Mouse (Mus musculus) lung, postnatal 36 days (tissue): ENCODE measurements around the gene Slc9a9.

Source experiments
- DNase-seq: peaks from one replicate; pipeline ENCODE4 v3.0.0; 2022; ENCODE audit warnings: mixed read lengths

Slc9a9 gene

GRCm38 (mm10) chr9:95086109-95086821 lies 416.6 kb downstream of the Slc9a9 start:
- DNase-seq, result peak; percentile 6

DNA sequence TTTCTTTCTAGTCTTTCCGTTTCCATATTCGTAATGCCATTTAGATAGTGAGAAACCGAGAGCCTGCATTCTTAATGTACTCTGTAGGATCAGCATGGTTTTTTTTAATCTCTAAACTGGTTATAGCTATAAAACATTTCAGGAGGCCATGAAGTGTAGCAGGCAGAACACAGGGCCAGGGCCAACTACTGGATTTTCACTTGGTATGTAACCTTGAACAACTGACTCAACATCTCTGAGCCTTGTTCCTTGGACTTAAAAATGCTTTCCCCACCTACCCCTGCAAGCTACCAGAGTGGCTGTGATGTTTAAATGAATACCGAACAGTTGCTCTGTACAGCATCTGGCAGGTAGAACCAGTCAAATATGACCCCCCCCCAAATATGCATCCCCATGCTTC lies 418.5 kb downstream of the Slc9a9 start:
- no peak for DNase-seq

- DNase-seq, result peak; percentile 50
Observed at GRCm38 (mm10) chr9:95089050-95089449, 419.3 kb downstream of the Slc9a9 start.

DNA sequence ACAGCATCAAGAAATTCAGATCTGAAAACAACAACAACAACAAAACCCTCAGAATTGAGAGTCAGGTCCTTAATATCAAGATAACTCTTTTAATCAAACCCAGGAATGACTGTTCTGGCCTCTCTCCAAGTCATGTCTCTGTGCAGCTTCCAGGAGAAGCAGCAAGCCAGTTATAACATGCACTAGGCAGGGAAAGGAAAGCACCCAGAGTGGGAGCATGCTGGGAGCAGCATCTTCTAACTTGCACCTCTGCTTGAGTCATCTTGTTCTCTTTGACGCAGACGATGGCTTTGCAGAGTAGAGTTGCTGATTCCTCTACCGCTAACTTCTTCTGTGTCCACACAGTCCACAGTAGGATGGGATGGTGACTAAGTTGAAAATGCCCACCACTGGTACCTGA lies 426.8 kb downstream of the Slc9a9 start:
- DNase-seq, result no peak

DNA sequence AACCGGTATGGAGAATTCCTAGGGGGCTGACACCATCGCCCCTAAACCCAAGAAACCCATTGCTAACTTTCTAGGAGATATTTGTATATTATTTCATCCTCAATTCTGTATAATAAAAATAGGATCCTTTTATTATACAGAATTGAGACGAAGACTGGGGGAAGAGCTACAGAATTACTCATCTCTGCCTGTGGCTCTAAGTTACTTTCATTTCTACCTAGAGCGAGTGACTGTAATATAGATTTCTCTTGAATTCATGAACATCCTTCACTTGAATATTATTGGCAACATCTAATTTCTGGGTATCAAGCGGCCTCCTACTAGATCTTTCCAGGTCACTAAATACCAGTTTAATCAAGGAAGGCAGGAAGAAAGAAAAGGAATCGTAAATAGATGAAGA lies 436.1 kb downstream of the Slc9a9 start:
- DNase-seq, result no peak

GRCm38 (mm10) chr9:95109799-95110198 lies 440.1 kb downstream of the Slc9a9 start:
- DNase-seq, result no peak

DNA sequence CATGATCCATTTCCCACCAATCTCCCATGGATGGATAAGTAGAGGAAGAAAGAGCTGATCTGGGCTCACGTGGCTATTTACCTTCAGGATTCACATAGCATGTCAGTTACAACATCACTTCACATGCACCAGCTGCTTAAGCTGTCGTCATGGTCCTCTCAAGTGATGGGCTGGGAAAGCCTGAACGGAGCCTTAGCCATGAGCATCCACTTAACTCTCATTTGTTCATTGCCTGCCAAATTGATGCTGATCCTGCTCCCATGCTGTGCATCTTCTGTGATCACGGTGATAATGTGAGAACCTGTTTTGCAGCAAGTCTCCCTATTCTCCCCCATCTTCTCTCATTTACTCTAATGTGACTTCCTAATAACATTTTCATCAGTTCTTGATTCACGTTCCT lies 441.1 kb downstream of the Slc9a9 start:
- no peak for DNase-seq

DNA sequence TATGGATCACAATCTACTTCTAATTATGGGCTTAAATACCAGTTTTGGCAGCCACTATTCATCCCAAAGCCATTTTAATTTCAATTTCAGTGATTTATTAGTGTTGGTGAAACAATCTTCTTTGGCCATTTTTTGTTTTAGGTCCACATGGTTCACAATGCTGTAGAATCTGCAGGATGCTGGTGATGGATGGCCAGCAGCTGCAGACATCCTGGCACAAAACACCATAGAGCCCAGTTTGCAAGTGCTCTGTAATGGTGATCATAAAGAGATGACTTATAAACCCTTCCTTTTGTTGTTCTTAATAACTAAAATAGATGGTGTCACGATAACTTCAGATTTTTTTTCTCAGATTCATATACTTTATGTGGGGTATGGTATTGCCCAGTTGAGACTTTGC lies 442.0 kb downstream of the Slc9a9 start:
- no peak for DNase-seq

DNA sequence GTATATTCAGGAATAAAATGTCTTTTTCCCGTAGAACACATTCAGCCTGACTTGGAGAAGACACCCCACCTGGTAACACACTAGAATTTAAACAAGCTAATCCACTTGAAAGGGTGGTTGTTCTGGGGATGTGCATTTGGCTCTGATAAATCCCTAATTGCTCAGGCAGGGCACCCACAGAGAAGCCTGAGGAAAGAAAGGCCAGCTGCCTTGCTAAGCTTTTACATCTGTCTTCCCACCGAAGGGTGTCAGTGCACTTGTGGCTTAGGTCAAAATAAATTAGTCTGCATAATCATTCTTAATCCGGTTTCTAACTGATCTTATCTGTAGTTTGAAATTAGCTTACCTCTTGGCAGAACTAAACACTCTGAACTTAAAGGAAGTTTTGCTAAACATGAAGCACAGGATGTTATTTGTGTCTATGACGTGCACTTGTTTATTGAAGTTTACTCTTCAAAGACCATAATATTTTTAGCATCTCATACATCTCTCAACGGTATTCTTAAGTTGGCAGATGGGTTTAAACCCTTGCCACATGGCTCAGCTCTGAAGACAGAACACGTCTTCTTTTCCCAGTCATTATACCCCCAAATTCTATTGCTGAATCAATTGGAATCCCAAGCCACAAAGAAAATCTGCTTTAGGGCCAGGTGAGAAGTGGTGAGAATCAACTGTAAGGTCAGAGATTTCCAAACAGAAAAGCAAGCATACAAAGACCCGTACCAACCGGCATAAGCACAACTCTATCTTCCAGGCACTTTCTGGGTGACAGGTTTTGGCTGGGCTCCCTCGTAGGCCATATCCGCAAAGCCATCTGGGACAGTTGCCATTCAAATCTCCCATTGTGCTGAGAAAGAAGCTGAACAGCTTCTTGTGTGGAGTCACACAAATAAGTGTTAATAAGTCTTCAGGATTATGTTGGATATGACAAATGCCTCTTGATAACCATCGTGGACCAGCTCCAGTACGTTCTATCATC lies 443.7 kb downstream of the Slc9a9 start:
- peak; percentile 75 for DNase-seq

- peak; percentile 21 for DNase-seq
Observed at GRCm38 (mm10) chr9:95120062-95120461, 450.4 kb downstream of the Slc9a9 start.

DNA sequence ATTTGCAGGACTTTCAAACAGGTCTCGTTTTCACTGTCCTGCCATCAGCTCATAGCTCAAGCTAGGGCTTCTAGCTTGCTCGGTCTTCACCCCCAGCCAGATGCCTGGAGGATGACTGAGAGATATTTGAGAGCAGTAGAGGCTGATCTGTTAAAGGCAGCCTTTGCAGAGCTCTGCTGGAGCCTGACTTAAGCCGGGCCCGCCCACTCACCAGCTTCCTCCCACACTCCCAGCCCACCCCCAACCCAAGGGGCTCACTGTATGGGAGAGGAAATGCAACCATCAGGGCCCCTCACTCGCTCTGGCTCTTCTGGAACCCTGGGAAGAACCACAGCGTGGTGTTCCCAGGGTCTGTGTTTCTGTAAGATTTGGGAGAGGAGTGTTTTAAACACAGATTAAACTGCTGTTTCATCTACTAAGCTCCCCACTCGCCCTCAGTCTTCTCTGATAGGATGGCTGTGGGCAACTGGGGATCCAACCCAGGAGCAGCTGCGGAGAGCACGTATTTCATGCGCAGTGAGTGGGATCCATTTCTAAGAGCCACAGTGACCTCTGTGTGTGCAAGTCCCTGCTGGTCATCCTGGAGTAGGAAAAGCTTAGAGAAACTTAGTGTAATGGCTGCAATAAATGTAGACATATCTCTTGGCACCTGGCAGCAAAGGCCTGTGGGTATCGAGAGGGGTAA lies 451.6 kb downstream of the Slc9a9 start:
- no peak for DNase-seq

GRCm38 (mm10) chr9:95125683-95126082 lies 456.0 kb downstream of the Slc9a9 start:
- no peak for DNase-seq

DNA sequence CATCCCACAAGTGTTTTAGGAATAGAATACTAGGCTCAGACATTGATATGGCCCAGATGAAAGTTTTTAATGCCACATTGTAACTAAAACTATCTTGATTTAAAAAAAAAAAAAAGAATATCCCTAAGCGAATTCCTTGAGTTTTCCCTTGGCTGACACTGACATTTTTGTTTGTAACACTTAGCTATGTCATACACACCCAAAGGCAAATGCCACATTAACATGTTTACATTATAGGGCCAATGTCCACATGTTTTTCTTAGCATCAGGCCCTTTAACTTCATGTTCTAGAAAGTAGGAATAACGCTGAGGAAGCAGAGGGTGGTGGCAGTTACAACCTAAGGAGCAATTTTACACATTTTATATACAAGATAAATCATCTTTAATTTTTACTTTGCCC lies 458.1 kb downstream of the Slc9a9 start:
- no peak for DNase-seq

- no peak for DNase-seq
Observed at GRCm38 (mm10) chr9:95149206-95149729, 479.6 kb downstream of the Slc9a9 start.

GRCm38 (mm10) chr9:95150096-95150495 lies 480.4 kb downstream of the Slc9a9 start:
- DNase-seq, result peak; percentile 6

DNA sequence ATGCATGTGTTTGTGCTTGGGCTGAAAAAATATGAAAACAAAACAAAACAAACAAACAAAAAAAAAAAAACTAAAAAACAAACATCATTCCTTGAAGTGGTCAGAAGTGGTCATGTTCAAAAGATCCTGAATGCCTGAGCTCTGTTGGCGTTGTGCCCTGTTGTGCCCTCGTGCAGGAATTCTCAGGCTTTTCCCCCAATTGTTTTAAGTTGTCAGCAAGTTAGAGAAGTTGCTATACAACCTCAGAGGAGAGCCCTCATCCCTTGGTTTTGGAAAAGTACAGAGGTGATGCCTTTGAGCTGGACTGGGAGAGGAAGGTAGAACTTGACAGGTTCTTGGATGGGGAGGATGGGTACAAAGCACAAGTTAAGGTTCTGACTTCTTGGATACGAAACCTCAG lies 480.9 kb downstream of the Slc9a9 start:
- DNase-seq, result no peak

- no peak for DNase-seq
Observed at GRCm38 (mm10) chr9:95150998-95151397, 481.3 kb downstream of the Slc9a9 start.

DNA sequence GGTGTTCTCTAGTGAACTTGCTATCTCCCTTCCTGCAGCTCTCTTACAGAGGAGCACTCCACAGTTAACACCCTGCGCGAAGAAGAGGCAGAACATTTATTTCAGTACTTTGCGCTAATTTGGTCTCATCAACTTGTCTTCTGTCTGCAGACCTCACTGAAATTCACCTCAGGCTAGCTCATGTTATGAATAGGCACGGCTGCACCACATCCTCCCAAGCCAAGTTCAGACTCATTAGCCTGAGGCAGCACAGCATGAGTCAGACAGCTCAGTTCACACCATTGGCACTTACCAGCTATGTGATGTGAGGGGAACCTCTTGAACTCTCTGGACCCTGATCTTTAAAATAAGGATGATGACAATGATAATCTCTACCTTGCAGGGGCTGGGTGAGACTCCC lies 482.0 kb downstream of the Slc9a9 start:
- DNase-seq, result no peak

DNA sequence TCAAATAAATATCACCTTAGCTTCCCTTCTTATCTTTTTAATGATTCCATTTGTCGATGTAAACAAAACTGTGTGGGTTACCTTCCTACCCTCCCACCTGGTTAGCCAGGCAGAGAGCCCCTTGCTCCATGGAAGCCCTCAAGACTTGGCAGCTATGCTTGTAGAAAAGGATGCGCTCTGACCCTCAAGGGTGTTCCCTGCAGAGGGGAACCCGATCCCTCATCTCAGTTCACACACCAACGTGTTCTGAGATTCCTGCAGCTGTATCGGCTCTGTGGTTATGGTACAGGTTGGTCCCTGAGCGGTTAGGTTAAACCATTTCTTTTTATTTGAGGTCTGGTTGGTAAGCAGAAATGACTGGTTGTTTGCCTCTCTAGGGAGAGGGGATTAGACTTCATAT lies 484.3 kb downstream of the Slc9a9 start:
- DNase-seq, result no peak

GRCm38 (mm10) chr9:95157948-95158347 lies 488.2 kb downstream of the Slc9a9 start:
- no peak for DNase-seq

GRCm38 (mm10) chr9:95158916-95159315 lies 489.2 kb downstream of the Slc9a9 start:
- DNase-seq, result no peak

DNA sequence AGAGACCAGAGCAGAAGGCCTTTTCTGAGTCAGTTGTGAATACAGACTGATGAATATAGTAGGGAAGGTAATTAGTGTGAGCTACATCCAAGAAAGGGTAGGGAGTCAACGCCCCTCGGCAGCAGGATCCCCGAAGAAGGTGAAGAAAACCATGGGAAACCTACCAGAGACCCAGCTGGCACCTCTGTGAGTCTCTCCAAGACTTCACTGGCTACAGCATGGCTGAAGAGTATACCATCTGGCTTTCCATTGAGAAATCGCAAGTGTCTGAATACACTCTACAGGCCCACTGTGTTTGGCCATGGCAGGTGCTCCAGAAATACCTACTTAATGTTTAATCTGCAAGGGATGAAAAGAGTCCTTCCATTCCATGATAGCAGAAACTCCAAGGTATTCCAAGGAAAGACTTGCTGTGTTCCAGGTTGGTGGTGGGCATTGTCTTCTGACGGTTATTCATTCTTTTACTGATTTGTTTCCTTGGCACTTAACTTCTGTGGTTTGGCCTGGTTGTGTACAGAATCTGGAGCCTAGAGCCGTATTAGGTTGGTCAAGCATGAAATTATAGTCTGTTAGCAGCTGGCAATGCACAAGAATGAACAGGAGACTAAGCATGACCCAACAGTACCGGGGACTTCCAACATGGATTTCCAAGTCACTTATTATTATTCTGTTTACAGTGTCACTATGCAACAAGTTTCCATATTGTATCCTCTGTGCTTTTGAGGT lies 491.0 kb downstream of the Slc9a9 start:
- no peak for DNase-seq
